Mouse (Mus musculus) neural tube, embryonic 14.5 days (tissue): ENCODE measurements around the gene Atp5g2. TPM values are rescaled to one million over a fixed set of nuclear protein-coding genes. Genes with fewer than 3 reads are reported as not detected.
A peak's percentile ranks its signal among the peaks of the same experiment; 100 is the strongest.
"Not testable (repeated sequence)": the region's sequence is repeated elsewhere in the genome, so short reads cannot be mapped to it uniquely, and the experiment has no call there.

Source experiments
- ATAC-seq: fragments of 200-750 bp; cut with Nextera tagmentation; 2 replicates; pipeline ENCODE4 v1.8.0; 2017; ENCODE audit warnings: low read depth, mild to moderate bottlenecking, moderate TSS enrichment, moderate library complexity
- H3K27ac ChIP-seq: fragments of 300-500 bp; sonication (generic); 2 replicates; pipeline ENCODE4 v1.5.1; 2014; ENCODE audit warnings: low read depth, mild to moderate bottlenecking, control low read depth, low read length, moderate library complexity, mixed read lengths
- H3K27me3 ChIP-seq: fragments of 300-500 bp; sonication (generic); 2 replicates; pipeline ENCODE4 v1.6.1; 2014; ENCODE audit warnings: low read length; ENCODE audit not compliant: control insufficient read depth, insufficient read depth
- H3K36me3 ChIP-seq: fragments of 300-500 bp; sonication (generic); 2 replicates; pipeline ENCODE4 v1.6.1; 2014; ENCODE audit warnings: low read length, mixed read lengths; ENCODE audit not compliant: control insufficient read depth, insufficient read depth
- H3K4me1 ChIP-seq: fragments of 300-500 bp; sonication (generic); 2 replicates; pipeline ENCODE4 v1.6.1; 2014; ENCODE audit warnings: low read length; ENCODE audit not compliant: control insufficient read depth, insufficient read depth
- H3K4me2 ChIP-seq: fragments of 300-500 bp; sonication (generic); 2 replicates; pipeline ENCODE4 v1.6.1; 2014; ENCODE audit warnings: mild to moderate bottlenecking, low read depth, low read length, control low read depth
- H3K4me3 ChIP-seq: fragments of 300-500 bp; sonication (generic); 2 replicates; pipeline ENCODE4 v1.5.1; 2014; ENCODE audit warnings: low read depth, low read length, control low read depth, mixed read lengths
- H3K9ac ChIP-seq: fragments of 300-500 bp; sonication (generic); replicated peaks from 2 replicates; pipeline ENCODE4 v1.6.1; 2014; ENCODE audit warnings: low read depth, mild to moderate bottlenecking, control low read depth, low read length, mixed read lengths
- H3K9me3 ChIP-seq: fragments of 300-500 bp; sonication (generic); 2 replicates; pipeline ENCODE4 v1.6.1; 2016; ENCODE audit warnings: low read length; ENCODE audit not compliant: control insufficient read depth
- WGBS: fragments of 180-500 bp; shearing (Covaris S2); extraction: QIAGEN DNeasy Blood & Tissue Kit; methylation state at CpG from one replicate; pipeline ENCODE4 v1.1.7; 2014; 5-methylcytosine and 5-hydroxymethylcytosine counted together
- polyA plus RNA-seq: library from polyadenylated mRNA; unstranded; fragments of >200 nt; fragmentation: Nextera tagmentation; extraction: Ambion mirVana; gene quantifications from 2 replicates; pipeline ENCODE4 v1.2.1, GENCODE M21; 2014

Atp5g2 gene
- polyA plus RNA-seq, 1 experiment from 2014 or later = 47.5 TPM

- not testable (repeated sequence) for H3K9ac ChIP-seq, H3K36me3 ChIP-seq, H3K9me3 ChIP-seq, ATAC-seq, H3K4me3 ChIP-seq, H3K27ac ChIP-seq, H3K4me2 ChIP-seq, H3K27me3 ChIP-seq, H3K4me1 ChIP-seq
- WGBS = 91% methylated on average over 8 of the region's 9 CpGs
Measured at GRCm38 (mm10) chr15:102651928-102652660, 20.1 kb downstream of the Atp5g2 start.

GRCm38 (mm10) chr15:102651107-102651506, 21.0 kb downstream of the Atp5g2 start:
- Histone ChIP-seq H3K9ac (no peak overlapping the region), H3K4me1 (no peaks in the 10 kb centered on the region), H3K27ac (no peak overlapping the region), H3K9me3 (no peaks in the 10 kb centered on the region), H3K4me3 (no peak overlapping the region), H3K4me2 (no peak overlapping the region), H3K27me3 (no peaks in the 10 kb centered on the region), H3K36me3 (no peaks in the 10 kb centered on the region)
- 86% methylated on average over 3 of the region's 3 CpGs for WGBS
- ATAC-seq = no peak

- Histone ChIP-seq H3K4me2 (no peak overlapping the region), H3K9ac (no peak overlapping the region), H3K4me1 (no peaks in the 10 kb centered on the region), H3K36me3 (no peaks in the 10 kb centered on the region), H3K9me3 (no peaks in the 10 kb centered on the region), H3K4me3 (no peak overlapping the region), H3K27me3 (no peaks in the 10 kb centered on the region), H3K27ac (no peak overlapping the region)
- WGBS = 86% methylated on average over 3 of the region's 3 CpGs
- ATAC-seq = no peak
Measured at GRCm38 (mm10) chr15:102635817-102636216, 36.3 kb downstream of the Atp5g2 start.

DNA sequence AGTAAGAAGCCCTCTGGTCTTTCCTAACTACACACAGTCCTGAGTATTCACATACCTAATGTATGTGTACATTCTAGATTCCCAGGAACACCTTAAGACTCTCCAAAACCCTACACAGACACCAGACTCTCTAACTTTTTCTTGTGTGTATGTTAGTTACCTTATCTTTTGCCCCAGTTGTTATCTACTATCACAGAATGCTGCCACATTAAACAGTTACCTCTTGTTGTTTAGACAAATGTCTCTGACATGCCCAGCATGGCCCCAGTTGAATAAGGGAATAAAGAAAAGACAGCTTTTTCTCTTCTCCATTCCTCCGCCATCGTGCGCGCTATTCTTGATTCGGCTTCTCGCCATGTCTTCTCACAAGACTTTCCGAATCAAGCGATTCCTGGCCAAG, 37.5 kb downstream of the Atp5g2 start:
- H3K9ac ChIP-seq = no peak overlapping the region
- WGBS = 93% methylated on average over 8 of the region's 8 CpGs
- no peaks in the 10 kb centered on the region for H3K9me3 ChIP-seq
- H3K27me3 ChIP-seq = no peaks in the 10 kb centered on the region
- no peak overlapping the region for H3K4me2 ChIP-seq
- no peak overlapping the region for H3K27ac ChIP-seq
- no peak overlapping the region for H3K4me3 ChIP-seq
- ATAC-seq = no peak
- no peaks in the 10 kb centered on the region for H3K36me3 ChIP-seq
- H3K4me1 ChIP-seq = no peaks in the 10 kb centered on the region

DNA sequence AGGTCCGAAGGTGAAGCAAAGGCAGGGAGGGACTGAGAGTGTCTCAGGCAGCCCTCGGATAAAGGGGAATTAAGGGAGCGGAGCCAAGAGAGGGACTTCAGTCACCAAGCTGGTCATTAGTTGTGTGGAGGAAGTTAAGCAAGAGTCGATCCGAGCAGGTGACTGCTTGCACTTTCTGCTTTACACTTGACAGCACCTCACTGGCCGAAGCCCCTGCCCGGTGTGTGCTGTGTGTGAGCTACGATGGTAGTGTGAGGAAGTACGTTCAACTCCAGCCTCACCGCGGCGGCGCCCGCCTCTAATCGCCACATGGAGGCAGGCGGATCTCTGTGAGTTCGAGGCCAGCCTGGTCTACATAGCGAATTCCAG, 46.5 kb downstream of the Atp5g2 start:
- Histone ChIP-seq H3K27me3 (no peaks in the 10 kb centered on the region), H3K4me3 (peak overlapping the region; percentile 68), H3K27ac (peak overlapping the region; percentile 96), H3K4me1 (peaks cover 14% of the 10 kb centered on the region), H3K36me3 (no peaks in the 10 kb centered on the region), H3K4me2 (peak overlapping the region; percentile 80), H3K9me3 (no peaks in the 10 kb centered on the region), H3K9ac (peak overlapping the region; percentile 73)
- under 1% methylated on average over 18 of the region's 18 CpGs for WGBS
- peak; percentile 29 for ATAC-seq

DNA sequence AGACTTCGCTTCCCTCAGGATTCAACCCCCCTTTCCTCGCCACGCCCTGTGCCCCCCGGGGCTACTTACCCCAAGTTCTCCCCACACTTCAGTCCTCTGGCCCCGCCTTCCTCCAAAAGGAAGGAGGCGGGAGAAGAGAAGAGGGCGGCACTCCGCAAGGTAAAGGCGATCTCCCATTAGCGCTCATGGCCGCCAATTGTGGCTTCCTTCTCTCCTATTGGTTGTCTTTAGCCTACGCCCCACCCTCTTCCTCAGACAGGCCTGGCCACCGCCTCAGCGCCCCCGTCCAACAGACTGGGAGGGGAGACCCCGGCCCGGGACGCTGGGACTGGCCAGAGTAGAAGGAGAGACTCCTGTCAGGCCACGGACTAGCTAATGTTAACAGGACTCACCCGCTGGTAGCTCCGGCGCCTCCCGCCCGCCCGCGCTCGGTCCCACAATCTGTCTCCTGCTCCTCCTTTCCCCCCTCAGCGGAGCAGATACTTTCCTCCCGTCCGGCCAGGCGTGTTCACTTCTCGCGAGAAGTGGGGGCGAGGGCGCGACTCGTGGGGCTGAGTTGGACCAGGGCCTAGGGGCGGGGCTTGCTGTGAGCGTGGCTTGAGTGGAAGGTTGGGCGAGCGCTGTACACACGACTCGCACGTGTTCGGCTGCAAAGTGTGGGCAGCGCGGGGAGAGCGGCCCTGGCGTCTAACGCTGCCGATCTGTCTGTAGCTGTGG, 47.0 kb downstream of the Atp5g2 start, which contains the start of the genes Gm28047 and Atf7:
Gene Gm28047, minus strand, starts transcription at position 98 of the 717 bp plus-strand sequence.
Gene Atf7, minus strand, starts transcription at position 495 of the 717 bp plus-strand sequence.
- H3K4me3 ChIP-seq = peak within 1 kb of the TSS; percentile 68
- H3K27ac ChIP-seq = peak within 1 kb of the TSS; percentile 96
- peak within 1 kb of the TSS; percentile 88 for H3K4me2 ChIP-seq
- WGBS = under 1% methylated on average over 46 of the region's 51 CpGs
- peak within 1 kb of the TSS; percentile 73 for H3K9ac ChIP-seq
- ATAC-seq = peak; percentile 99
- no peaks in the 10 kb centered on the region for H3K27me3 ChIP-seq
- H3K9me3 ChIP-seq = no peaks in the 10 kb centered on the region
- no peaks in the 10 kb centered on the region for H3K36me3 ChIP-seq
- H3K4me1 ChIP-seq = peaks cover 14% of the 10 kb centered on the region

DNA sequence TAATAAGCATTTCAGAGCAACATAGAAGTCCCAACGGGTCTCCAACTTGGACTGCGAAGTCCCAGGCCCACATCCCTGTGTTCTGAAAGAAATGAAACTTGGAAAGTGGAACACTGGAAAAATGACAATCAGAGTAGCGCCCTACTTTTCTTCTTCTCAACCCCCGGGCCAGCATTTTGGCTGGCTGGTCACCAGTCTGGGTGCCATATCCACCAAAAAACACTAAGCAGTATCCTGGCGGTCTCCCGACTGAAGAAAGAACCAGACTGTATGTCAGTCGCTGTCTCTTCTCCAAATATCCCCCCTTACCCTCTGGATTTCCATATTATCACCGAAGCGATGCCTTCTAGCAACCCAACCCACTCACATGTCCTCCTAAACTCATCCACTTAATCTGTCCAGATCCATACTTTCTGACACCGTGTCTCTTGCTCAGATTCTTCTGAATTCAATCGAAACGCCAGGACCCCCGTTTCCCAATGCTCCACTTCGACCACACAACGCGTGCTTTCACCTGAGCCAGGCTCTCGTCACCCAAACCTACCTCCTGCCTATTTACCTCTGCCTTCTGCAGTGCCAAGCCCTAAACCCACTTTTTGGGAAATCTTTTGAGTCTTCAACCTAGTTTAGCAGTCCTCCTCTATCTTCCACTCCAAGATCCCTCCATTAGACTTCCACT, 47.7 kb downstream of the Atp5g2 start:
- Histone ChIP-seq H3K36me3 (no peaks in the 10 kb centered on the region), H3K9me3 (no peaks in the 10 kb centered on the region), H3K9ac (peak overlapping the region; percentile 52), H3K27ac (peak overlapping the region; percentile 1; the same call in 1 of the 2 replicates), H3K4me2 (peak overlapping the region; percentile 88), H3K4me3 (peak overlapping the region; percentile 68), H3K4me1 (peaks cover 14% of the 10 kb centered on the region), H3K27me3 (no peaks in the 10 kb centered on the region)
- ATAC-seq = no peak; the same call in 1 of the 2 replicates
- 5% methylated on average over 17 of the region's 17 CpGs for WGBS

DNA sequence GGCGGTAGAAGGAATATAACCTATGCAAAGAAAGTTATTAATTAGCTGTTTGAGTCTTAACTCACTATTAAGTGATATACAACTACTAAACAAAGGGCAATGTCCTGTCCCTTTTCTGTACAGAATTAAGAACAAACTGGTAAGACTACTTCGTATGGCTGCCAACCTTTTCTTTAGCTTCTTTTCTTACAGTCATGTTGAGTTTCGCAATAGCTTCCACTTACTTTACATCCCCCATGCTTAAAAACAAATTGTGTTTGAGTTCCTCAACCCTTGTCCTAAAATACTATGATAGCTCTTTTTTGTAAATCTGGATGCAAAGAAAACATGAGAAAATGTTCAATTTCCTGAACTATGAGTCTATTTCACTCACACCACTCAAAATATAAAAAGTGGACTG, 49.0 kb downstream of the Atp5g2 start:
- H3K9me3 ChIP-seq = no peaks in the 10 kb centered on the region
- H3K36me3 ChIP-seq = no peaks in the 10 kb centered on the region
- 86% methylated on average over 3 of the region's 3 CpGs for WGBS
- no peak overlapping the region; the same call in 1 of the 2 replicates for H3K4me2 ChIP-seq
- no peak overlapping the region for H3K27ac ChIP-seq
- no peak overlapping the region for H3K9ac ChIP-seq
- no peak overlapping the region for H3K4me3 ChIP-seq
- ATAC-seq = no peak
- no peaks in the 10 kb centered on the region for H3K27me3 ChIP-seq
- H3K4me1 ChIP-seq = peaks cover 14% of the 10 kb centered on the region

- ATAC-seq = no peak
- Histone ChIP-seq H3K4me1 (peaks cover 14% of the 10 kb centered on the region), H3K27ac (no peak overlapping the region), H3K36me3 (no peaks in the 10 kb centered on the region), H3K4me3 (no peak overlapping the region), H3K9me3 (no peaks in the 10 kb centered on the region), H3K4me2 (no peak overlapping the region; the same call in 1 of the 2 replicates), H3K27me3 (no peaks in the 10 kb centered on the region), H3K9ac (no peak overlapping the region)
Measured at GRCm38 (mm10) chr15:102622536-102622935, 49.6 kb downstream of the Atp5g2 start.
